Mouse (Mus musculus) heart, postnatal 25 days (tissue): ENCODE data around the gene 4930539E08Rik. TPM values are rescaled to one million over a fixed set of nuclear protein-coding genes. Genes with fewer than 3 reads are reported as not detected.

Experiments used
- DNase-seq: peaks from one replicate; pipeline ENCODE4 v3.0.0; 2022; ENCODE audit warnings: low spot score
- intact Hi-C: fragments of 180-260 bp; cut with DNase I; formaldehyde crosslinking; loops from one replicate; pipeline ENCODE4 v1.15.1; 2025
- total RNA-seq, 2 experiments: library from RNA; stranded (reverse); gene quantifications; 2 replicates each; pipeline ENCODE4 v1.2.3; 2021

The 4930539E08Rik gene
- total RNA-seq, 2 experiments from 2014 or later: 0.05 to 0.50 TPM

DNA sequence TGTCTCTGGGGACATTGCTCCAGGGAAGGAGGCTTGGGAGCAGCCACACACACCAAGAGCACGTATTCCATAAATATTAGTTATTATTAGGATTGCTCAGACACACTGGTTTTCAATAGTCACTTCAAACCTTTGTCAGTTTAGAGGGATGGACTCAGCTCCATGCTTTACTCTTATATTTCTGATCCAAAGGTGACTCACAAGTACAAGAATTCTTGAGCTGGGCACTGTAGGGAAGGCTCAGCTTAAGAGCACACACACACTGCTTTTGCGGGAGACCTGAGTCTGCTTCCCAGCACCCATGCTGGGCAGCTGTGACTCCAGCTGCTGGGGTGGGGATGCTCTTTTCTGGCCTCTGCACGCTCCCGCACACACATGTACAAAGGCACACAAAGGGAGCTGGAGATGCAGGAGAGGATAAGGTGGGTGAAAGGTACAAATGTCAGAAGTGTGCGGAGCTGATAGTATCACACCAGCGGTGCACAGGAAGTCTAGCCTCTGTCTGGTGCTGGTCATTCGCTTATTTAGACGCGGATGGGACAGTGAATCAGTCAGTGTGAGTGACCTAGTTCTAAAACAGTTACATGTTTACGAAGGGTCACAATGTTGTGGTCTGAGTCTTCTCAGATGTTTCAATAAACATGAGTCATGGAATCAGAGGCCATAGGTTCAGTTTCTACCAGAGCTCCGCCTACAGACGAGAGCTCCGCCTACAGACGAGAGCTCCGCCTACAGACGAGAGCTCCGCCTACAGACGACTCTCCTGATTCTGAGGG is 16.5 kb upstream of the 4930539E08Rik start:
- intact Hi-C loops: loop anchor here (2.0 kb wide), 1 partner anchor 21 kb away; no protein-coding TSS in a partner anchor
- no peak for DNase-seq

DNA sequence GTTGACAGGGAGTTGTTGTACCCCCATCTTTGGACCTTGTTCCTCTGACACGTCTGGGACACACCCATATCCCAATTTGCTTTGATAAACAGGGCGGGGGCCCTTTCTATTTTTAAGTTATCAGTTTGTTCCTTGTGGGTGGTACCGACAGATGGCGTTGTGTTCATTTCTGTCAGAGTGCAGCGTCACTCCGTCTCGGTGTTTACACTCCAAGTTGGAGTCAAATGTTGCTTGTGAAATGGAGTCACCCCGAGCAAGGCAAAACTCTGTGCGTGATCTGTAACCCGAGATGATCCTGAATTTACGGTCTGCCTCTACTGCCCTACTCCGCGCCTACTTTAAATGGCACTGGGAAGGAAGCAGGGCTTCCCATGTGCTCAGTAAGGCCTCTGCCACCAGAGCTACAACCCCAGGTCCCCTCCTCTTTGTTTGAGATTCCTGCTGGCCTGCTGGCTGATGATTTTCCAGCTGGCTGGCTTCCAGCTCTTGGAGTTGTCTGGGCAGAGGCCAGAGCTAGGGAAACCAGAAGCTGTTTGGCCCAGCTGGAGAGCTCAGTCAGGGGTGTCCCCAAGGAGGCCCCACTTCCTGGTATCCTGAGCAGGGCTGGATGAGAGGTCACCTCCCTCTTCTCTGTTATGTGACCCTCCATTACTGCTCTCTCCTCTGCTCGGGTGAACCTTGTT is 15.4 kb upstream of the 4930539E08Rik start:
- intact Hi-C loops: loop anchor here (2.0 kb wide), 1 partner anchor 22 kb away; no protein-coding TSS in a partner anchor
- DNase-seq: peak; percentile 86

DNA sequence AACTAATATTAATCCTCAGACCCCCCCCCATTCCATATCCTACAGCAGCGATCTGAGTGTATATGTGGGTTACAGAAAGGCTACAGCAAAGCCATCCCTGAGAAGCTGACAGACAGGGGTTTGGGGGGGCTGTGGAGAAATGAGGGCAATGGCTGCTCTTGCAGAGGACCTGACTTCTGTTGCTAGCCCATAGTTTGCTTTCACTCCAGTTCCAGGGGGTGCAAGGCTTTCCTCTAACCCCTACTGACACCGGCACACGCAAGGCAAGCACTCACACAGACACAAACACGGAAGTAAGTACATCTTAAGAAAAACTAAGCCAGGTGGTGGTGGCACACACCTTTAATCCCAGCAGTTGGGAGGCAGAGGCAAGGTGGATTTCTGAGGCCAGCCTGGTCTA is 14.2 kb upstream of the 4930539E08Rik start:
- no peak for DNase-seq
- intact Hi-C loops: no loop called here

DNA sequence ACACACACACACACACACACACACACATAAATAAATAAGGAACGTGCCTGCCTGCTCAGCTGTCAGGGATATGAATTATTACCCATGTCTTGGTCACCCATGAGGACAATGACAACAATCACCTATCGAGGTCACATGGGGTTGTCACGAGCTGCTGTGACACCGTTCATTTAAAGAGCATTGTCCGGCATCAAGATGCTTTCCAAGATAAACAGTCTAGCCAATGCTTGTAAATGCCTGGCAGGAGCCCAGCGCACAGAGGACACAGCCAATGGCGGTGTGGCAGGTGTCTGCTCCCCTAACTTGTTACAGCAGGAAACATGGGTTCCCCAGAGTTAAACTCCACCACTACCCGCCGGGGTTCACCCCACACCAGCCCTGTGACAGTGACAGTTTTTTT is 12.9 kb upstream of the 4930539E08Rik start:
- intact Hi-C loops: no loop called here
- no peak for DNase-seq

DNA sequence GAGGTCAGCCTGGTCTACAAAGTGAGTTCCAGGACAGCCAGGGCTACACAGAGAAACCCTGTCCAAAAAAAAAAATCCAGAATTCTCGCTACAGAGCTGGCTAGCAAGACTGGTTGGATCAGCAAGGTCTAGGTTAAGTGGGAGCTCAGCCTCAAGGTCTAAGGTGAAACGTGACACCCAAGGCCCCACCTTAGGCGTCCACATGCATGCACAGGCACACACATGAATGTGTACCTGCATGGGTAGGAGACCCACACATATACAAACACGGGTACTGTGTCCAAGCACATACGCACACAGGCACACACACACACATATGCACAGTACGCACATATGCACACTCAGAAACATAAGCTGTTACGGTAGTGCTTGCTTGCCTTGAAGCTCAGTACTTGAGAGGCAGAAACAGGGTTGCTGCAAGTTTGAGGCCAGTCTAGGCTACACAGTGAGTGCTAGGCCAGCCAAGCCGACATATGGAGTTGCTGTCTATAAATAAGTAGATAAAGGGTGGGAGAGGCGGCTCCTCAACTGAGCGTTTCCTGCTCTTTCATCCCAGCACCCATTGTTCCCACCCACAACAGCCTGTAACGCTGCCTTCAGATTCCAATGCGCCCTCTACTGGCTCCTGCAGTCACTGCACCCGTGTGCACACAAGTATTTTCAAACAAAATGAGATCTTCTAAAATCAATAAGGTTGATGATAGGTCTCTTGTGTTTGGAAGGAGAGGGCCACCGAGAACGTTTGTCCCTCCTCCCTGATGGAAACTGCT is 11.9 kb upstream of the 4930539E08Rik start:
- DNase-seq: no peak
- intact Hi-C loops: loop anchor here (1.0 to 2.0 kb wide), 3 partner anchors 22 to 237 kb away; partner anchors contain the start of gene Slc26a8

DNA sequence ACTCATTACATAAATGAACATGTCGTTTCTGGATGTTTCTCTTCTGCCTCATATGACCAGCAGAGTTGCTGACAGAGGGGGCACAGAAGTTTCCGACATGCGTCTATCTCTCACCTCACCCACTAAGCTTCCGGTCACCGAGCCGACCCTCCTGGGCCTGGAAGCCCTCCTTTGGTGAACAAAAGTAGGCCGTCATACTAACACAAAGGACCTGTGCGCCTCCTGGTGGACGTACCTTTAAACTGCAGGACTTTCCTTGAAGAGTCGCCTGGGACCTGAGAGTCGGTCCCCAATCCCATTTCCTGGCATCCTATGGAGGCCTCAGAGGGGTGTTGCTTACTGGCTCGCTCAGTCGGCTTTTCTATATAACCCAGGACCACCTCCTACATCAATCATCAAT is 11.3 kb upstream of the 4930539E08Rik start:
- peak; percentile 49 for DNase-seq
- intact Hi-C loops: loop anchor here (1.0 to 2.0 kb wide), 3 partner anchors 22 to 236 kb away; partner anchors contain the start of gene Slc26a8

DNA sequence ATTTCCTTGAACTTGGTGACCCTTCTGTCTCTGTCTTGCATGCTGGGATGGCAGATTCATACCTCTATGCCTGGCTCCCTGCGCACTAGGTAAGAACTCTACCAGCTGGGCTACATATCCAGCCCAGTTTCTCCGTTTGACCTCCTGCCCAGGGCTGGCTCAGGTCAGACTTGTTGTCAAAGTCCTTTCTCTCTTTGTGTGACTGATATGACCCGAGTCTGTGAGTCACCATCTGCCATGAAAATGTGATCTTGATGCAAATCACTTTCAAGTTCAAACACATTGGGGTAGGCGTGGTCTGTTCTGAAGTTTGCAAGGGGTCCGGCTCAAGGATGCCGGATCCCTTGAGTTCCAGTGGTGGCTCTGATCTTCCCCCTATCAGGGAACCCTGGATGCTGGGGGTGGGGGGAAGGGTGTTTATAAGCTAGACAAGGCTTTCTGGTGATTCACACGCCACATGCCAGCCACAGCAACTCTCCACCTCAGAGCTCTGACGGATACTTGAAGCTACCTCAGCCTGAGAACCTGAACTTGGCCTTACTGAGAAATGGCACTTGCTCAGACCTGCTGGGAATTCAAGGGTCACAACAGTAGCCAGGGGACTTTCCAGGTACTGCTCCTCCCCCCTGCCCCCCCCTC is 10.0 kb upstream of the 4930539E08Rik start:
- DNase-seq: no peak
- intact Hi-C loops: loop anchor here (2.0 kb wide), 1 partner anchor 162 kb away; no protein-coding TSS in a partner anchor

DNA sequence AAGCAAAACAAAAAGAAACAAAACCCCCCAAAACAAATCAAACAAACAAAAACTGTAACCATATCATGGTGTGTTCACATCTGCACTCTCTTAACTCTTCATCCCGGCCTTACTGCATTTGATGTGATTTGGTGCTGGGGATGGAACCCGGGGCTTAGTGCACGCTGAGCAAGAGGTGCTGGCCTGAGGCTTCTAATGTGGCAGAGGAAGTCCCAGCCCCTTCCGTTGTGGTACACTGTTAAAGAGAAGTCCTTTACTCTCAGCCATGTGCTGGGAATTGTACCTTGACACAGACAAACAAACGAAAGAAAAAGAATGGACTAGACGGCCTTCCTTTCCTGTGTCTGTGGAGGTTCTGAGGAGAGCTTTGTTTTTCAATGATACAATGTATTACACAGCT is 7.0 kb upstream of the 4930539E08Rik start:
- DNase-seq: no peak
- intact Hi-C loops: no loop called here

DNA sequence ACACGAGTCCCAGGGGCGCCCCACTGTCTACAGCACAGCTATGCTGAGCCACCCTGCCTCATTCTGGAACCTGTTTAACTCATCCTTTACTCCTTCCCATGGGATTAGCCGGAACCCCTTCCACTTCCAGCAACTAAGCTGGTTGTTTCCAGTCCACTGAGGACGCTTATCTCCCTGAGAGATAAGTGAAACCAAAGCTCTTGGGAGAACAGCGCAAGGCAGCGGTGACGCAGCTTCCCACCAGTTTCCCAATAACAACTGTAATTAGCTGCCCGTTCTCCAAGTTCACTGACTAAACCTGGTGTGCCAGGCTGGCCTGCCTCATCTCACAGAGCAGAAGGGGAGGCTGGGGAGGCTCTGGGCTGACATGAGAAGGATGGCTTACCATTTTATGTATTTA is 6.0 kb upstream of the 4930539E08Rik start:
- no peak for DNase-seq
- intact Hi-C loops: no loop called here

DNA sequence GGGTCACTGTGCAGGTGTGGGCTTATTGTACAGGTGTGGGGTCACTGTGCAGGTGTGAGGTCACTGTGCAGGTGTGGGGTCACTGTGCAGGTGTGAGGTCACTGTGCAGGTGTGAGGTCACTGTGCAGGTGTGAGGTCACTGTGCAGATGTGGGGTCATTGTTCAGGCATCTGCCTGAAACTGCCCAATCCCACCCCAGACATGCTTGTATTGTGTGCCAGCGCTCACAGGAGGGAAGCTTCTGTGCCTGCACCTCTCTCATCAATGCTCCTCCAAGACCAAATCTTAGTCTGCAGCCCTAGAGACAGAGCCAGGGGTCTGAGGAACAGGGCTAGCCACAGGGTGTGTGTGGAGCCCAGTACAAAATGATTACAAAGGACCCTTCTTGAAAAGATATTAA is 1.4 kb upstream of the 4930539E08Rik start:
- no peak for DNase-seq
- intact Hi-C loops: no loop called here

DNA sequence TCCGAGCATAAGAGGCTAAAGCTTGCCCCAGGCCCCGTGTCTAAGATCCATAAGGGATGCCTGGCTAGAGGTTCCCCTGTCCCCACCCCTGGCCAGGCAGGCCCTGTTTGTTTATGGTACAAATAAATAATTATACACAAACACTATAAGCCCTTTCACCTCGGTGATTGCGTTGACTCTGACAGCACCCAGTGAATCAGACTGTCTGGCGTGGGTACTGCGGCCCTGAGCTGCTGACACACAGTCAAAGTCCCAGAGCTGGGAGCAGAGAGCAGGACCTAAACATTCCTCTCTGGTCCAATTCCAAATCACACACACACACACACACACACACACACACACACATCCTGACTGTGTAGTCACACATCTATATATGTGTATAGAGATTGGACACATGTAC is 1.2 kb downstream of the 4930539E08Rik start:
- intact Hi-C loops: no loop called here
- DNase-seq: no peak

DNA sequence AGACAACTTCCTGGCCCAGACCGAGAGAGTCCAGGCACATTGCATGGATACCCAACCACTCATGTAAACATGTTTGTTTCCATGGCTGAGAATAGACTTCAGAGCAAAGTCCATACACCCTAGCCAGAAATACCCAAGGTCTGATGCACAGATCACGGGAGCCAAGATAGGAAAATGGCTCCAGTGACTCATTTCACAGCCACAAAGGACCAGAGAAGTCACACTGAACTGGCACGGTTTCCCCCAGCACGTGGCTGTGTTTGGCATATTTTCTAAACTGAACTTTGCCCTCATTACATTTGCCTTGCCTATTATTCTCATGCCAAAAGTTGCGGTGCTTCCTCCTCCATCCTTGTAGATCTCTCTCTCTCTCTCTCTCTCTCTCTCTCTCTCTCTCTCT is 1.9 kb downstream of the 4930539E08Rik start:
- intact Hi-C loops: no loop called here
- no peak for DNase-seq

DNA sequence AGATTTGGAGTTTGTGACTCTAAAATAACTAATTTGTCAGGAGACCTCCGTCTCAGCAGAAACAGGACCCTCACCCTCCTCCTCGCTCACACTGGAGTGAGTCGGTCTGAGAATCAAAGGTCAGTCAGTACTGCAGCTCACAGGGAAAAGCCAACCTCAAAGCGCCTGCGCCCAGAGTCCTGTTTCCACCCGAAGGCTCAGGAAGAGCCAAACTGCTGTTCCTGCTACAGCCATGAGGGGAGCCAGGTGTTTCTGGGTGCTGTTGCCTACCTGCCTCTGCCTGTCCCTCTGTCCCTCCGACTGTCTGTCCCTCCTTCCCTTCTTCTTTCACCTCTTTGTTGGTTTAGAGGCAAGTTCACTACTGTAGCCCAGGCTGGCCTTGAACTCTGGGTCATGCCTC is 5.0 kb downstream of the 4930539E08Rik start:
- intact Hi-C loops: no loop called here
- DNase-seq: no peak

DNA sequence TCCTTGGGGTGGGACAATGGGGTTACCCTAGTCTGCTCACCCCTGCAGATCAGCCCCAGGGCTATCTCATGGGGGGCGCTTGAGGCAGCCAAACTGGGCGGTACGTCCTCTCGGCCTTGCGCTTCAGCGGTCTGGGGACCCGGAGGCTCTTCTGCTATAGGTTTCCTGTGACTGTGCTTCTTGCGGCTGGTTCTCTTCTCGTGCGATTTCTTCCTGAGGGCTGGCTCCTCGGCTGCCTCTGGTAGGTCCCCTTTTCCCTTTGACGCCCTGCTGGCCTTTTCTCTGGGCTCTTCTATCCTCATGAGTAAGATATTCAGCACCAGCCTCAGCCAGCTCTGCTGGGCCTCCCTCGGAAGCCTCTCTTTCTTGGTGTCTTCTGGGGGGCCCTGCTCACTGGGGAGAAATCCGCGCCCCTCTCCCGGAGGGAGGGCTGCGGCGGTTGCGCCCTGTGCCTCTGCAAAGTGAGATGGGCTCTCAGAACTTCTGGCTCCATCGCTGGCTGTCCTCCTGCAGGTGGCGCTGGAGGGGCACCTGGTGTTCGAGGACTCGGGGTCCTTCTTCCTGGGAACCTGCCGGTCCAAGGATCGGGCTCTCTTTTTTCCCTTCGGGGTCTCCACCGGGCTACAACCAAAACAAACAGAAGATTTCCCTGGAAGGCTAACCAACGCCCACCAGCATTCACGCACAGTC is 5.7 kb downstream of the 4930539E08Rik start:
- intact Hi-C loops: no loop called here
- no peak for DNase-seq

DNA sequence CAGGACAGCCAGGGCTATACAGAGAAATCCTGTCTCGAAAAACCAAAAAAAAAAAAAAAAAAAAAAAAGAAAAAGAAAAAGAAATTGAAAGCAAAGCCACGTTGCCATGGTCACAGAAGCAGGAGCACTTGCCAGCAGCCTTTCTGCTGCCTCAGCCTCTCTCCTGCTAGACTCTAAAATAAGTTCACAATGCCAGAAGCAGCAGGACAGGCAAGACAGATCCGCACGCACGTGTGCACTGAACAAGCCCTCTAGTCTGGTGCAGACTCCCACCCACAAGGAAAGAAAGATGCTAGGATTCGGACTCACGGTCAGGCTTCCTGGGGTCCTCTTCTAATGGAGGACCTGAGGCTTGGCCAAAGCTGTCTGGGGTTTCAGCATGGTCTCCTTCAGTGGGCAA is 7.2 kb downstream of the 4930539E08Rik start:
- intact Hi-C loops: no loop called here
- DNase-seq: no peak

DNA sequence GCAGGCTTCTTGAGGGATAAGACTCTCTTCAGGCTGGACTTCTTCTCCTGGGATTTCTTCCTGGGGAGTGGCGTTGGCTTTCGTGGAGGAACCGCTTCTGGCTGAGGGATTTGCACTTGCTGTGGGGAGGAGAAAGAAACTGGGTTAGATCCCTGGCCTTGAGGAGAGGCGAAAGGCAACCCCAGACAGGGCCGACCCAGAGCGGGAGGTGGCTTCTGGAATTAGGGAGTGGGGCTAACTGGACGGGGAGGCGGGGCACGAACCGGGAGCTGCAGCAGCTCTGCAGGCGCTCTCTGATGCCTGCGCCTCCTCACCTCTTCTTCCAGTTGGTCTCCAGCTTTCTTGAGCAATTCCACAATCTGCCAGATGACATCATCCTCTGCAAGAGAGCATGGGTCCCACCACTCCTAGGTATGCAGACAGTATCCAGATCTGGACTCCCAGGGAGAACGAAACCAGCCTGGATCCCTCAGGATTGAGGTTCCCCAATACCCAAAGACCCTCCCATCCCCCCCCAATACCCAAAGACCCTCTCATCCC is 9.7 kb downstream of the 4930539E08Rik start:
- DNase-seq: no peak
- intact Hi-C loops: loop anchor here (2.0 kb wide), 1 partner anchor 21 kb away; no protein-coding TSS in a partner anchor

DNA sequence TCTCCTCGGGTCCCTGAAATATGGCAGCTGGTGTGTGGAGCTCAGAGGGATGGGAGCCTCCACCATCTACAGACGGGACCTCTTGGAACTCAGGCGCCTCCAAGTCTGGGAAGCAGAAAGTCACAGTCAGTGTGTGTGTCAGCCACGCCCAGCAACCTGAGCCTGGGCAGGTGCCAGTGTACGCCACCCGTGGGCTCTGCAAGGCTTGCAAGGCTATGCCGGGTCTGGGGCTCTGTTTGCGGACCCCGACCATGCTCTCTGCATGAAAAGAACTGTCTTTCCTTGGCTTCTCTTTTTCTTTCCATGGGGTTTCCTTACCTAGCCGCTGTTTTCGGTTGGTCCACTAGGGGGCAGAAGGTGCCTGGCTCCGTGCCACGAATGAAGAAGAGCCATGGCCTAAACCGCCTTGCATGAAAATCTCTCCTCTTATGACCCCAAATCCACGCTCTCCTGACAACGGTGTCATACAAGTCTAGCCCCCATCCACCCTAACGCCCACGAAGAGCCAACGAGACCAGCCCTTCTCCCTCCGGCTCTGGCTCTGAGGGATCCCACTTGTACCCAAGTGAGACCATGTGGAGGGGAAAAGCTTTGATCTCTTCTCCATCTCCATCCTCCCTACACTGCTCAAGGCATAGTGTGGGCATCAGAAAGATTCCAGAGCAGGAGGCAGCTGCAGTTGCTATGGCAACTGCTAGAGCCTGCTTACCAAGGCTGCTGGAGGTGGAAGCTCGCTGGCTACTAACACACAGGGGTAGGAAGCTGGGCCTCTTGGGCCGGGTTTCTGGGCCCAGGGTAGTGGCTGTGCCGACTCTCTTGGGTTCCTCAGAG is 10.4 kb downstream of the 4930539E08Rik start:
- DNase-seq: no peak
- intact Hi-C loops: loop anchor here (2.0 kb wide), 1 partner anchor 22 kb away; no protein-coding TSS in a partner anchor

DNA sequence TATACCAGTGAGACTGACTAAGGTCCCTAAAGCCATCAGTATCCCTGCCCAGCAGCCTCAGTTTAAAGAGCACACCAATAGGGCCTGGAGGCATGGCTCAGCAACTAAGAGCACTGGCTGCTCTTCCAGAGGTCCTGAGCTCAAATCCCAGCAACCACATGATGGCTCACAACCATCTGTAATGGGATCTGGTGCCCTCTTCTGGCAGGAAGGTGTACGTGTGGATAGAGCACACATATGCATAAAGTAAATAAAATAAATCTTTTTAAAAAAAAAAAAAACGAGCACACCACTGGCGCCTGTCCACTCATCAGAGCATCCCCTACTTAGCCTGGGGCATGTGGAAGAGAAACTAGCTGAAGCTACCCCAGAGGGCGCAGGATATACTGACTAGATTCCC is 13.6 kb downstream of the 4930539E08Rik start:
- intact Hi-C loops: no loop called here
- DNase-seq: no peak
